Mouse (Mus musculus) heart, postnatal 10 days (tissue): Measurements from ENCODE around the gene Hspb9. TPM values are rescaled to one million over a fixed set of nuclear protein-coding genes. Genes with fewer than 3 reads are reported as not detected.

Source experiments
- DNase-seq, 2 experiments: peaks; one replicate each; pipeline ENCODE4 v3.0.0; 2021
- intact Hi-C: fragments of 180-260 bp; cut with DNase I; formaldehyde crosslinking; loops from one replicate; pipeline ENCODE4 v1.15.1; 2025
- total RNA-seq, 2 experiments: library from RNA; stranded (reverse); gene quantifications; 2 replicates each; pipeline ENCODE4 v1.2.3; 2021

Hspb9 gene
- total RNA-seq, 2 experiments from 2014 or later: not detected

DNA sequence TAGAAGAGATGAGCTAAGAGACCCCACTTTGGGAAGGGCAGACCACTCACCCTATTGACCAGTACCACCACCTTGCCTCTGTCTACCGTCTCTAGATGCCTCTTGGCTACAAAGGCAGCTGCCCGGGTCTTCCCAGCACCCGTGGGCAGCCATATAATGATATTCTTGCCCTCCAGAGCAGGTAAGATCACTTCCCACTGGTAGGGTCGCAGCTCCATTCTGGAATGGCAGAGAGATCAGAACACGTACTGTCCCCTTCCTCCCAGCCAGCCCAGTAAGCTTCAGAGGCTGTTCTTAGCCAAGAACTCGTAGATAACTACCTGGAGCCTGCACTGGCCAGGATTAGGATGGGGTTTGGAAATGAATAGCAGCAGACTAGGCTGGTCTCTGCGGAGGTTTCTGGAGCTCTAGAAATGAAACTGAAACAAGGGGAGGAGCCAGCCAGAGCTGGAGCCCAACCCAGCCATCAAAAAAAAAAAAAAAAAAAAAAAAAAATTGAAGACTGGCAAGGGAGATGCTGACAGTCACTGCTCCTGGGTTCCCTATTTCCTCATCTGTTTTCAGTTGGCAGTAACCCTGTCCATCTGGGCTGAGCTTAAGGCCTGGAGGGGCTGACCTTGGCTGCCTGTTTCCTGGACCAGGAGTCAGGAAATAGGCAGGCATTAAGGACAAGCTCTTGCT lies 9.7 kb upstream of the Hspb9 start, which contains the start of gene Dhx58:
TSS of gene Dhx58 (minus strand) at position 421 of the 681 bp plus-strand sequence.
- DNase-seq: peak in 1 of 2 experiments; percentile 33
- intact Hi-C loops: no loop called here

DNA sequence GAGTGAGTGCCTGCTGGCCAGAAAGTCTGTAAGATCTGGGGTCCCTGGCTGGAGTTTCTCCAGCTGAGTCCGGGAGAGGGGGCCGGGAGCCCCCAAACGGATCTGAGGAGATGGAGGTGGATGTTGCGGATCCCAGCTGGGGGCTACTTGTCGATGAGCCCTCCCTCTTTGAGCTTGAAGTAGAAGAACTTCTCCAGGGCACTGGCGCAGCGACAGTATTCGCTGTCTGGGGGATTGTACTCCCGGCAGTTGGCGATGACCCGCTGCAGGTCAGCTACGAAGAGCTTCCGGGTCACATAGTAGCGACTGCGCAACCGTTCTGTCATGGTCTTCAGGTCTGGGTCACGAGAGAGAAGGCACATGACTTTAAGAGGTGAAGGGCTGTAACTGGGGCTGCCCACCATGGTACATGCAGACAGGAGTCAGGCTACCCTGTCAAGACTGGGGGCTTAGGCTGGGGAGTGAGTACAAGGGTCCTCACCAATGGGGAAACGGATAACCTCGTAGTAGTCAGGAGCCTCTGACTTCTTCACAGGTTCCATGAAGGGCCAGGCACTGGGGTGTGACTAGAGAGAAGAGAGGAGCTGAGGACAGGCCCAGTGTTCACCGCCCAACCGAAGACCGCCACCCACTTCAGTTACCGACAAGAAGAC lies 8.4 kb upstream of the Hspb9 start:
- no peak for DNase-seq
- intact Hi-C loops: no loop called here

DNA sequence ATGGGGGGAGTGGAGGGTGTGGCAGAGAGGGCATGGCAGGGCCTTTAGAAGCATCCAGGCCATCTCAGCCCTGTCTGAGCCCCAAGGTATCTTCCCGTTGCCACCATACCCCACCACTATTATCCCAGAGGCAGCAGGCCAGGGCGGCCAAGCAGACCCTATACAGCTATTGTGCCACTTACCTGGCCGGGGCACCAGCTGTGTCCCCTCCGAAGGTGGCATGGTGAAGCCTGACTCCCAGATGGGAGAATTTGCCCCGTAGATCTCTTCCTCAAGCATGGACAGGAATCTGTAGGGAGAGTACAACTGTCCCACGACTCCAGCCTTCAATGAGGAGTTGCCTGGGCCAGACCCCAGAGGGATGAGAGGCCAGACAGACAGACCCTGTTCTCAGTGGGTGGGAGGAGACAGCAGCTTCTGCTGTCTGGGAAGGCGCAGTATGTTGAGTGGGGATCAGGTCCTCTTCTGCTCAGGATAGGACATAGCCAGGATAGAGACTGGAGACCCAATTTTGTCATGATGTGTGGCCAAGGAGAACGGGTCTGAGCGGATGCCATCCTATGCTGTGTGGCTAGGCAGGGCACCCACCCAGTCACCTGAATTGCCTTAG lies 4.3 kb upstream of the Hspb9 start:
- no peak for DNase-seq
- intact Hi-C loops: no loop called here

DNA sequence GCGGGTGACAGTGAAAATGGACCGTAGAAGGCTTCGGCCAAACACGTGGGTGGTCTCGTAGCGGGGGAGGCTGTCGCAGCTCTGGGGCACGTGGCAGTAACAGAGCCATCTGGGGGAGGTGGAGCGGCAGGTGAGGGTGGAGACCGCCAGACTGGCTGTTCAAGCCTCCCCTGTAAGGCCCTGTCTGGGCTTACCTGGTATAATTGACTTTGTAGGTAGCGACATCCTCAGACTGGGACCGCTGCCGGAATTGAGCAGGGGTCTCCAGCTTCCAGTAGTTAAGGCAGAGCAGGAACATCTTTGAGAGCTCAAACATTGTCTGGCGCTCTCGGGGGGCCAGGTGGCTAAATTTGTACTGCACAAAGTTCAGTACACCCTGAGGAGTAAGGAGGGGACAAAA lies 3.1 kb upstream of the Hspb9 start:
- intact Hi-C loops: loop anchor here (5.0 to 10.0 kb wide), 2 partner anchors 247 to 354 kb away; no protein-coding TSS in a partner anchor
- no peak for DNase-seq

DNA sequence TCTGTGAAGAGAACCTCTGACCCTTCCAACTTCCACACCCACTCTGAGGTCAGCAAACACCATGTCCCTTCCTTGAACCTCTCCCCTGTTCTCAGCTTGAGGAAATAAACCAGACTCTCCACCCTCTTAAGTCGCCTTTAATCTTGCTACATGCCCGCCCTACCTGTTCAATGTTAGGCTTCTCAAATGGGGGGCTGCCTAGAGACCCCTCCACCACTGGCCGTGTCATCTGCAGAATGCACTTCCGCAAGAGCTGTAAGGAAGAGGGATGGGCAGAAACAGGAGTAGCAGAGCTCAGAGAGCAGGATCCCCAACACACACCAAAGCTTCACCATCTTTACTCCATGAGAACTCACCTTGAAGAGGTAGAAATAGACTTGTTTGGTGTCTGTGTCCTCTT lies 2.7 kb upstream of the Hspb9 start:
- intact Hi-C loops: loop anchor here (5.0 to 10.0 kb wide), 2 partner anchors 246 to 354 kb away; no protein-coding TSS in a partner anchor
- DNase-seq: no peak

DNA sequence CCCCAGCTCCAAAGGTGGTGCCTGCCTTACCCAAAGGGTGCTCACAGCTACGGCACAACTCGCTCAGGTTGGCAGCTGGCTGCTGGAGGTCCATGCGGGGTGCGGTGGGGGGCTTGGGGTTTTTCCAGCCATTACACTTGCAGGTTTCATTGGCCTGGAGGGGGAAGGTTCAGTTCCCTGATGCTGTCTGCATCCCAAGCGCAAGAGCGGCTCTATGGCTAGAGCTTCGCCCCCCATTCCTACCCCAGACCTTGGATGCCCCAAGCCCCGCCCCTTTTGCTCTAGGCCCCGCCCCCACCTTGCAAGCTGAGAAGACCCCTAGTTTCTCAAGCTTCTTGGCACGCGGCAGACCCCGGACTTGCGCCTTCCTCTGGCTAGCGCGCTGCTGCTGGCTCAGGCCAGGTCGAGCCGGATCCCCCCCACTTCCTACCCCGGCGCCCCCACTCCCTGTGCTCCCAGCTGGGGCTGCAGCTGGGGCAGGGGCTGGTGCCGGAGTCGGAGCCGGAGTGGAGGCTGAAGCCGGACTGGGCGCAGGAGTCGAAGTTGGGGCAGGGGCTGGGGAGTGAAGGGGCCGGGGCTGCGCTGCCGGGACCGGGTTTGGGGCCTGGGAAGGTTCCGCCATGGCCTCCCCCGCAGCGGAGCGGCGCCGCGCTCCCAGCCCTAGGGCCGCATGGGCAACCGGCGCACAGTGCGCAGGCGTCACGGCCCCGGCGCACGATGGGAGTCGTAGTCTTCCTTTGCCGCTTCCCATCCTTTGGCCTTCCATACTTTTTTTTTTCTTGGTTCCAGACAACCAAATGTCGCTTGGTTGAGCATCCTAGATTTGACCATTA lies 1.7 kb upstream of the Hspb9 start, which contains the start of gene Kat2a:
TSS of gene Kat2a (minus strand) at position 683 of the 833 bp plus-strand sequence.
- DNase-seq: peak; percentile 89 to 90
- intact Hi-C loops: loop anchor here (5.0 to 10.0 kb wide), 2 partner anchors 245 to 353 kb away; no protein-coding TSS in a partner anchor

DNA sequence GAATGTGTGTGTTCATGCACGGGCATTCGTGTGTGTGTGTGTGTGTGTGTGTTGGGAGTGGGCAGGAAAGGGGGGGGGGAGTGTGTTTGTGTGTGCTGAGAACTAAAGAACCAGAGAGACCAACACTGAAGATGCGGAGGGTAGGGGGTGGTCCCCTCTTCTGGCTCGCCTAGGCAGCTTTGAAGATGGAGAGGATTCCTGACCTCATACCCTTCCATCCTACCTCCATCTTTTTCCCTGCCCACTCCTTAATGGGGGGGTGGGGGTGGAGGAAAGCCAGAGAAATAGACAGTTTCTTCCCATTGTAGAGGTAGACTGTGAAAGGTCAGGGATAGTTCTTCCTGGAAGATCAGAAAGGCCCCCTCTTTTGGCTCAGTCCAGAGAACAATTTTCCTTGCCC lies 476 bp upstream of the Hspb9 start:
- DNase-seq: no peak
- intact Hi-C loops: loop anchor here (5.0 to 10.0 kb wide), 2 partner anchors 244 to 352 kb away; no protein-coding TSS in a partner anchor

DNA sequence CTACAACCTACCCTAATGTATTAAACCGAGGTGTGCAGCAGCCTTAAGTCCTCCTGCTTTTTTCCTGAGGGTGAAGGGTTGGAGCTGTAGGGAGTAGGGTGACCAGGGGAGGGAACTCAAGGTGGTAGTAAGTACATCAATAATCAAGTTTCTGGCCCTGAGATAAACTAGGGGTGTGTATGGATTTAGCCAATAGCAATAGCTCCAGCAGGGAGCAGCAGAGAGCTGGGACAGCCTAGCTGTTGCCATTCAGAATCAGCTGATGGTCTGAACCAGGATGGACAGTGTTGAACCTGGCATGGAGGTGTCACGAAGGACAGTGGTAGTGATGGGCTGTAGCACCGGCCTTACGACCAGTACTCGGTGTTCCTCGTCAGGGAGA lies 875 bp downstream of the Hspb9 start:
- peak; percentile 89 to 91 for DNase-seq
- intact Hi-C loops: loop anchor here (1.0 to 10.0 kb wide), 4 partner anchors 22 to 350 kb away; no protein-coding TSS in a partner anchor

DNA sequence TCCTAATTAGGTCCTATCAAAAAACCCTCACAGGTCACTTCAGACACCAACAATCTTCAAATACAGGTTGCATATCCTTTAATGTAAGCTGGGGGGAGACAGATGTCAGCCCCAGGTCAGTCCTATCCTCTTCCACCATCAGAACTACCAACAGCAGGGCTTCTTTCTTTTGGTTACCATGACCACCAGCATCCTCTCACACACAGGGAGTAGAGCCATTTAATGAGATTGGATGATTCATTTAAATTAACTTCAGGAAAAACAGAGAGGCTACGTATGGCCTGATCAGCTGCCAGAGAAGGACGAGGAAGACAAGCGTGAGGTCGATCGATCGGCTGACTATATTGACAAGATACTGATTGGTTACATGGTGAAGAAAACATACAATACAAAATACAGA lies 1.3 kb downstream of the Hspb9 start:
- intact Hi-C loops: loop anchor here (1.0 to 10.0 kb wide), 4 partner anchors 22 to 350 kb away; no protein-coding TSS in a partner anchor
- DNase-seq: no peak

DNA sequence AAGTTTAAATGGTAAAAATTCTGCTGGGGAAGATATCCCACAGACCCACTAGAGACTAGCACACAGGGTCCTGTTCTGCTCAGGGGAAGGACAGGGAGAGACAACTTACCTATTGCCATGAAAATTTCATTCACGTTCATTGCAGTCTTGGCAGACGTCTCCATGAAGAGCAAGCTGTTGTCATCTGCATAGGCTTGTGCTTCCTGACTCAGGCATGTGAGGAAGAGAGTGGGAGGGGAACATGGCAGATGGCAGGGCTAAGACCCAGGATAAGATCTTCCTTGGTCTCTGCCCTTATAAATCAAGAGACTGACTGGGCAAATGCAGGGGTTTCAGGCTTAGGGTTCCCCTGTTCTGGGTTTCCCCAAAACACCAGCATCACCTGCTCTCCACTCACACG lies 3.0 kb downstream of the Hspb9 start:
- intact Hi-C loops: loop anchor here (10.0 kb wide), 1 partner anchor 348 kb away; no protein-coding TSS in a partner anchor
- DNase-seq: no peak

DNA sequence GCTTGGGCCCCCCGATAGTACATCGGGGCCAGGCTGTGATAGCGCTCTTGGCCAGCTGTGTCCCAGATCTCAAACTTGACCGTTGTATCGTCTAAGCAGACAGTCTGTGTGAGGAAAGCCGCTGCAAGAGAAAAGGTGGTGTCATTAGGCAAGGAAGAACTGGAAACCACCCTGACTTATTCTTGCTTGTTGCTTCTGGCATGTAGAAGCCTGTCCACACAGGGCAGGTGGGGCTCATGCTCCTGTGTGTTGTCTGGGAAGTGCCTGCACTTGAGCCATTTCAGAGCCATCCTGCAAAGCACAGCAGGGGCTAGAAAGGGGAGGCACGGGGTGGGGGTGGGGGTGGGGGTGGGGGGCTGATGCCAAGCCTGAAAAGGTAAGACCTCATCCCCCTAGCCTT lies 4.8 kb downstream of the Hspb9 start:
- DNase-seq: no peak
- intact Hi-C loops: loop anchor here (10.0 kb wide), 1 partner anchor 346 kb away; no protein-coding TSS in a partner anchor

DNA sequence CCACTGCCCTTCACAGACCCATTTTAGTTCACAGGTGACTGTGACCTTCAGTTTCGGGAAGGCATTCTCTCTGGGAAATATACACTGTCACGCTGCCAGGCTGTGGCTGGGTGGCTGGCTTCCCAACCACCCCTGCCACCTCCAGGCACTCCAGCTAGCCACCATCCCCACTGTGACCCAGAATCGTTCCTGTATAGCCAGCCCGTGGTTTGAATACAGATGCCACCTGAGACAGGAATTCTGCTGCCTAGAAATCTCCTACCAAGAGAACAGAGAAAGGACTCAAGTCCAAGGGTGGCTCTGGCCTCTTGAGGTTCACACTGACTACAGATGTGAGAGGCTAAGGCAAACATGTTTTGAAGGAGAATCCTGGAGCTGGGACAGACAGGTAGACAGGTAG lies 5.2 kb downstream of the Hspb9 start:
- intact Hi-C loops: loop anchor here (10.0 kb wide), 1 partner anchor 346 kb away; no protein-coding TSS in a partner anchor
- DNase-seq: peak; percentile 44 to 58

DNA sequence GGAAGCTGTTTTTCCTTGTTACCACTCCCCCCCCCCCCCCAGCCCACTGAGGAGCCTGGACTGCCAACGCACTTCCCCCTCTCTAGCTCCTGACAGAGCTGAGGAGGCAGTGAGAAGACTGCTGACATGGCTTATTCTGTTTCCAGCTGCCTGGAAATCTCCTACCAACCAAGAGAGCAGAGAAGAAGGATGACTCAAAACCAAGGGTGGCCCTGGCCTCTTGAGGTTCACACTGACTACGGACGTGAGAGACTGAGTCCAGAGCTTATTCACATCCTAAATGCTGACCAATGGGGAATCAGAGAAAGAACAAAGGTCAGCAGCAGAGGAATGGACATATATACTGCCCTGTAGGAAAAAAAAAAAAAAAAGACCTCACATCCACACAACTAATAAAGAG lies 5.7 kb downstream of the Hspb9 start:
- intact Hi-C loops: loop anchor here (10.0 kb wide), 1 partner anchor 345 kb away; no protein-coding TSS in a partner anchor
- no peak for DNase-seq

DNA sequence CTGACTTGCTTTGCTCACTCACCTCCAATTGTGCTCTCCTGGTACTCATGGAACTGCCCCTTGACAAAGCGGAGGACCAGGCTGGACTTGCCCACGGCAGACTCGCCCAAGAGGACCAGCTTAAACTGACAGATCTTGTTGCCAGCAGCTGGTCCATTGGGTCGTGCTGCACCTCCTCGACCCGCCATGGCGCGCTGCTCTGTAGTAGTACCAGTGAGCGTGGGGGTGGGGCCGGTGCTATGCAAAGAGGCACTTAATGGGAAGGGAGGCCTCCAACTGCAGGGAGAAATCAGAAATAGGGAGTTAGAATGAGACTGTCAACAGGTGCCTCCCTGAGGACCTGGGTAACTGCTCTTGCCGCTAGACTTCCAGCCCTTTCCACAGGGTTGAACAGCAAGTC lies 6.2 kb downstream of the Hspb9 start:
- no peak for DNase-seq
- intact Hi-C loops: loop anchor here (10.0 kb wide), 1 partner anchor 345 kb away; no protein-coding TSS in a partner anchor

DNA sequence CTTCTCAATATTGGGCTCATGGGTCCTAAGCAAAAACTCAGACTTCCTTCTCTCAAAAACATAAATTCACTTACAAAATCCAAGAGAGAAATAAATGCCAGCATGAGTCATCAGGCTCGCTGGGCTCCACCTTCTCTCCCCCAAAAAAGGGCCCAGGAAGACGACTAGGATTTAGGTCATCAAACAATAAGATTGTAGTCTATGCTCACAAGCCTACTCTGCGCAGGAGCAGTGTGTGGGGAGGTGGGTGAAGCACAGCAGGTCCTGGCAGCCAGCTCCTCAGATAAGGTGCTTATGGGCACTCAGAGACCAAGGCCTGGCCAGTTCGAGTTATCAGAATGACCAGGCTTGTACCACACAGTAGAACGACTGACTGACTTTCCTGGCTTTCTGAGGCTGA lies 6.7 kb downstream of the Hspb9 start:
- DNase-seq: peak; percentile 53 to 63
- intact Hi-C loops: no loop called here

DNA sequence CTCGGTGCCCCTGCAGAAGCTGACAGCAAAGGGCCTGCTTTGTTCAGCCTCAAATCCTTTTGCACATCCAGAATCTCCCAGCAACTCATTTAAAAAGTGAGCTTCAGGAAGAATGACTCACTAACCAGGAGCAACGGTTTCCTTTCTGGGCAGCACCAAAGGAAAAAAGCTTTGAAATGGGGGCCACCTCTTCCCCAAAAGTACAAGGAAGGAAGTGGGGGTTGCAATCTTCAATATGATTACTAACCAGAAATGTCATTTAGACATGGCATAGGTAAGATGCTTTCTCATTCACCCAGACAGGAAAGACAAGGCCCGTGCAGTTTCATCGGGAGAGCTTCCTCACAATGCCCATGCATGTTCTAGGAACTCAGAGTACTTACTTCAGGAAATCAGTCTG lies 7.6 kb downstream of the Hspb9 start:
- no peak for DNase-seq
- intact Hi-C loops: no loop called here

DNA sequence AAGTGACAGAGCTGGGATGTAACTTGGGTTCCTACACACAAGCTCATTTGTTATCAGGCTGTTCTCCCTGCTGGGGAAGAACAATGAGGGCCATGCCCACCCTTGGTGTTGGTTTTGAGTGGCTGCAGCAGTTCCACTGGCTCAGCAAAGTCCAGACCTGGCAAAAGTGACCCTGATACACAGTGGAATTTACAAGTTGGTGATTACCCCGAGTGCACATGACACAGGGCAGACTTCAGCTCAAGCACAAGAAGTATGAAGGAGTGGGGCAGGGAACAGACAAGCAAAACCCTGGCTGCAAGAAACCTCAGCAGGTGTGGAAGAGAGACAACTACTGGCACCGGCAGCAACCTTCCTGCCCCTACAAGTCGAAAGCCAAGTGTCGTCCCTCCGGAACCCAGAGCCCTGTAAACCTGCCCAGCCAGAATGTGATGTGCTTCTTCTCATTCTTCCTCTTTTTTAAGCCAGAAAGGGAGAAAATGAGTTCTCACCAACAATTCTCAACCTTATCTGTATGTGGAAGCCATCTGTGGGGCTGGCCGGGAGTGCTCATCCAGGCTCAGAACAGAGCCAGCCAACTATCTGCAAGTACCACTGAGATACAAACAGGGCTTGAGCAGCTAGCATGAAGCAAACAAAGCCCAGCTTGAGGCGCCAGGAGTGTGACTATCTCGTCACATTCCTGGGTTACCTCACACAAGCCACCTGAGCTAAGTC lies 8.3 kb downstream of the Hspb9 start:
- intact Hi-C loops: no loop called here
- peak; percentile 42 to 53 for DNase-seq

DNA sequence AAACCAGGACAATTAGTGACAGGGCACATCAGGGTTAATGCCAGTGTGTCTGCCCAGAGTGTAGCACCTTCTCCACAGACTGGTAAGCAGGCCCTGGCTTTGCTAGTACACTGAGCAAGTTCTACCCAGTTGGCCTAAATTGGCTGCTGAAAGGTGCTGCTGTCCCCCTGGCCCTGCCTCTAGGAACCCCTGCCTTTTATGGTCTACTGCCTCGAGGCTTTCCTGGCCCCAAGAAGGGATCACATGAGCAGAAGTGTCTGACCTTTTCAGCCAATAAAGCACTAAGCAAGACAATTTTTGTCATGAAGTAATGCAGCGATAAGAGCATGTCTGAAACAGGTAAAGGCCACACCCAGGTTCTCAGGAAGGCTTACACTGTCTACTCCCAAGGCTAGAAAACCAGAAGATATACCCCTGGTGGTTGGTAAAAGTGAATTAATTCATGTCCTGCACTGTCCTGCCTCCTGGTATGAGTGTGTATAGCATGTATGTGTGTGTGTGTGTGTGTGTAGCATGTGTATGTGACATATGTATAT lies 8.9 kb downstream of the Hspb9 start:
- DNase-seq: peak in 1 of 2 experiments; percentile 38
- intact Hi-C loops: no loop called here

DNA sequence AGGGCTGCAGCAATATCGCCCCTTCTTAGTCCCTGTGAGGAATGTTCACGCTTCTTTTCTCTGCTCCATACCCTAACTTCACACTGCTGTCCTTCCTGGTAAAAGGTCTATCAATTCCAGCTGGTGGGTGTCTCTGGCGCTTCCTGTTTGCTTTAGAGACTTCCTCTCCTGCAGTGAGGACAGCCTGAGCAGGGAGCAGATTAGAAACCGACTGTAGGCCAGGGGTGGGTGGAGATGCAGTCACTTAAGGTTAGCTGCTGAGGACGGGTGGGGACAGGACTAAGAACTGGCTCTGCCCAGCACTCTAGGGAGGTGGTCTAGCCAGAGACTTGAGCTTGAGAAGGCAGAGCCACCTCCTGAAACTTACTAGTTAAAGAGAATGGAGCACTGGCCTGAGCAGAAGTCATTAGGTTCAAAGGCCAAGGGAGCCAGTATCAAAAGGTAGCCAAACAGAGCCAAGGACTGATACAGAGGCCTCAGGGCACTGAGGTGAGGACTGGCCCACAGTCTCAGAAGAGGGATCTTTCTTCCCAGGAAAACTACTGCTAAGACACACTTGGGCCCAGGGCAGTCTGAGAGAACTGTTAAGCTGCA lies 11.4 kb downstream of the Hspb9 start:
- peak; percentile 51 to 58 for DNase-seq
- intact Hi-C loops: no loop called here
